Mouse (Mus musculus): ENCODE measurements around the gene Crhr1. TPM values are rescaled to one million over a fixed set of nuclear protein-coding genes. Genes with fewer than 3 reads are reported as not detected.

Crhr1 gene
- polyA plus RNA-seq (2012; rRNA removed): 0.22 and 0.57 TPM in 2 replicates

DNA sequence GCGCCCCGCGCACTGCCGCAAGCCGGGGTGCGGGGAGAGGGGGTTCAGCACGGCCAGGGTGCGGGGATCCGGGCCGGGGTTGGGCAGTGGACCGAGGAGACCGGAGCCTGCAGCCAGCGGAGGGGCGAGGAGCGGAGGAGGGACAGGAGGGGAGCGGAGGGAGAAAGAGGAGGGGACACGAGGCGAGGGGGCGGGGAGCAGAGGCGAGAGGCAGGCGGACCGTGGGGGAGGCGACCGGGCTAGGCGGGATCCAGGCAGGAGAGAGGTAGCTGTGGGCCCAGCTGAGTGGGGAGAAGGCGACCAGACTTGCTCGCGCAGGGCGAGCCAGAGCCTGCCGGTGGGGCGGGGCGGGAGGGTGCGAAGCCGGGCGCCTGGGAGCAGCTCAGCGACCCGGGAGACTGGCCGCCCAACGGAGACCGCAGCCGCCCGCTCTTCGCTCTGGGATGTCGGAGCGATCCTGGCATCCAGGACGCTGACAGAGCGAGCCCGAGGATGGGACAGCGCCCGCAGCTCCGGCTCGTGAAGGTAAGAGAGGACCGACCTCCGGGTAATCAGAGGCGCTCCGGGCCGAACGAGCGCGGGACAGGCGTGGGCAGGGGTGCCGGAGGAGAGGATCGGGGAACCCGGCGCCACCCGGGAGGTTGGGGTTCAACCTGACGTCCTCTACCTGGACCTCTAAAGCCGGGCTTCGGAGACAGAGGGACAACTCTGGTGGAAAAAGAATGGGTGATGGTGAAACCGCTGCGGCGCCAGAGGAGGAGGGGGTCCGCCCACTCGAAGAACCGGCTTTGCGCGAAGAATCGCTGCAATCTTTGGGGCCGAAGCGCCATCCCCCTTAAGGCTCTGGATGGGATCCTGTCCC lies at the start of gene Crhr1:
Gene Crhr1 (plus strand): TSS at position 276 of the 862 bp plus-strand sequence.

GRCm38 (mm10) chr11:104186135-104186836 lies 53.6 kb downstream of the Crhr1 start, which contains the start of gene Sppl2c:
Sppl2c (plus strand) TSS chr11:104186327.

Other genes starting within 250 kb of the Crhr1 start
- 36.9 and 40.9 TPM in 2 replicates for gene Nsf, start 178.8 kb upstream of the Crhr1 start, polyA plus RNA-seq (2012; rRNA removed)
- 86.6 and 98.2 TPM in 2 replicates for gene Arf2, start 166.1 kb upstream of the Crhr1 start, polyA plus RNA-seq (2012; rRNA removed)
- gene Sppl2c, start 53.5 kb downstream of the Crhr1 start, polyA plus RNA-seq (2012; rRNA removed): not detected in 2 replicates
- gene Mapt, start 98.5 kb downstream of the Crhr1 start, polyA plus RNA-seq (2012; rRNA removed): 41.3 and 42.3 TPM in 2 replicates

Measured in central nervous system, embryonic 11.5 days (tissue).